Mouse (Mus musculus) retina, adult 2 months (tissue): ENCODE results near the gene Gcdh.
A peak's percentile ranks its signal among the peaks of the same experiment; 100 is the strongest.
"Not testable (repeated sequence)": the region's sequence is repeated elsewhere in the genome, so short reads cannot be mapped to it uniquely, and the experiment has no call there.

ENCODE experiments used
- DNase-seq: peaks from one replicate; pipeline ENCODE4 v3.0.0-alpha.2; 2012; ENCODE audit warnings: low read depth, low spot score

Gene Gcdh

GRCm38 (mm10) chr8:84910551-84910950 lies 16.8 kb upstream of the Gcdh start:
- DNase-seq, result no peak

GRCm38 (mm10) chr8:84909949-84910348 lies 16.2 kb upstream of the Gcdh start:
- DNase-seq, result no peak

- DNase-seq, result no peak
Measured at GRCm38 (mm10) chr8:84909162-84909767, 15.5 kb upstream of the Gcdh start.

GRCm38 (mm10) chr8:84908421-84909161 lies 14.9 kb upstream of the Gcdh start, which contains the start of gene Dnase2a:
TSS of gene Dnase2a (plus strand) at chr8:84908560.
- DNase-seq, result peak; percentile 64

- not testable (repeated sequence) for DNase-seq
Measured at GRCm38 (mm10) chr8:84907979-84908378, 14.3 kb upstream of the Gcdh start.

GRCm38 (mm10) chr8:84907493-84907892 lies 13.8 kb upstream of the Gcdh start:
- DNase-seq, result no peak

GRCm38 (mm10) chr8:84907037-84907436 lies 13.3 kb upstream of the Gcdh start:
- DNase-seq, result no peak

GRCm38 (mm10) chr8:84904351-84904750 lies 10.6 kb upstream of the Gcdh start:
- no peak for DNase-seq

- DNase-seq, result peak; percentile 50
Measured at GRCm38 (mm10) chr8:84902920-84903661, 9.4 kb upstream of the Gcdh start.

GRCm38 (mm10) chr8:84902367-84902919 lies 8.7 kb upstream of the Gcdh start:
- DNase-seq, result no peak

GRCm38 (mm10) chr8:84901752-84902151 lies 8.0 kb upstream of the Gcdh start, which contains the start of gene Klf1:
TSS of gene Klf1 (plus strand) at chr8:84901928.
- no peak for DNase-seq

- no peak for DNase-seq
Measured at GRCm38 (mm10) chr8:84901071-84901470, 7.3 kb upstream of the Gcdh start.

GRCm38 (mm10) chr8:84895963-84896362 lies 2.2 kb upstream of the Gcdh start:
- DNase-seq, result no peak

- DNase-seq, result no peak
Measured at GRCm38 (mm10) chr8:84892993-84893708, 570 bp downstream of the Gcdh start.

- no peak for DNase-seq
Measured at GRCm38 (mm10) chr8:84889141-84889540, 4.6 kb downstream of the Gcdh start.

GRCm38 (mm10) chr8:84888280-84888679 lies 5.4 kb downstream of the Gcdh start:
- no peak for DNase-seq

- DNase-seq, result no peak
Measured at GRCm38 (mm10) chr8:84884728-84885127, 9.0 kb downstream of the Gcdh start.

GRCm38 (mm10) chr8:84878915-84879314 lies 14.8 kb downstream of the Gcdh start:
- DNase-seq, result no peak

GRCm38 (mm10) chr8:84877297-84878035 lies 16.3 kb downstream of the Gcdh start:
- DNase-seq, result no peak

GRCm38 (mm10) chr8:84874339-84874738 lies 19.4 kb downstream of the Gcdh start:
- no peak for DNase-seq

- no peak for DNase-seq
Measured at GRCm38 (mm10) chr8:84873016-84873415, 20.7 kb downstream of the Gcdh start.
